Mouse (Mus musculus) CH12.LX (cell line): ENCODE results near the gene Cit. TPM values are rescaled to one million over a fixed set of nuclear protein-coding genes. Genes with fewer than 3 reads are reported as not detected.
A peak's percentile ranks its signal among the peaks of the same experiment; 100 is the strongest.

Source experiments
- DNase-seq: peaks from one replicate; pipeline ENCODE4 v3.0.0-alpha.2; 2013; ENCODE audit errors: extremely low read depth
- H3K27ac ChIP-seq: 2 replicates; pipeline ENCODE4 v1.5.1; 2012; ENCODE audit warnings: low read depth, mild to moderate bottlenecking, control low read depth, moderate library complexity; ENCODE audit not compliant: insufficient read depth
- H3K27me3 ChIP-seq: replicated peaks from 2 replicates; pipeline ENCODE3; 2012; ENCODE audit warnings: inconsistent platforms
- H3K36me3 ChIP-seq, 2 experiments: replicated peaks in 1 of 2; 2 replicates each; pipeline versions ENCODE3 to v1.6.1; 2012; ENCODE audit warnings: inconsistent platforms in 1 of 2, low read length in 1 of 2, mild to moderate bottlenecking in 1 of 2, mixed read lengths in 1 of 2, moderate library complexity in 1 of 2; ENCODE audit not compliant: control insufficient read depth in 1 of 2, insufficient read depth in 1 of 2
- H3K4me1 ChIP-seq, 2 experiments: 2 replicates each; pipeline ENCODE4 v1.6.1; 2012; ENCODE audit warnings: inconsistent platforms in 1 of 2, moderate library complexity in 1 of 2; ENCODE audit not compliant: insufficient read depth in 2 of 2, control insufficient read depth in 1 of 2
- H3K4me2 ChIP-seq: 2 replicates; pipeline ENCODE4 v1.6.1; 2012; ENCODE audit warnings: low read depth, mild to moderate bottlenecking, control low read depth; ENCODE audit not compliant: poor library complexity, insufficient read depth, severe bottlenecking
- H3K4me3 ChIP-seq, 3 experiments: fragments of 150-350 bp in 1 of 3; sonication (generic) in 1 of 3; replicated peaks in 1 of 3; 2 replicates each; pipeline versions ENCODE3 to v1.5.1; 2011 to 2012; ENCODE audit warnings: low read depth in 2 of 3, low read length in 2 of 3, mild to moderate bottlenecking in 2 of 3, moderate library complexity in 2 of 3, control low read depth in 1 of 3, improper control_type of control experiment in 1 of 3, inconsistent platforms in 1 of 3, mixed read lengths in 1 of 3; ENCODE audit not compliant: poor library complexity in 1 of 3
- H3K79me2 ChIP-seq: replicated peaks from 2 replicates; pipeline ENCODE4 v1.6.1; 2012; ENCODE audit warnings: mild to moderate bottlenecking, moderate library complexity; ENCODE audit not compliant: control insufficient read depth, poor library complexity, insufficient read depth, severe bottlenecking; ENCODE audit errors: extremely low read depth
- H3K9ac ChIP-seq: 2 replicates; pipeline ENCODE4 v1.6.1; 2012; ENCODE audit warnings: low read depth, mild to moderate bottlenecking, control low read depth, moderate library complexity; ENCODE audit not compliant: insufficient read depth
- H3K9me3 ChIP-seq: replicated peaks from 2 replicates; pipeline ENCODE3; 2012; ENCODE audit warnings: low read length, inconsistent platforms, mixed read lengths
- CHD1 ChIP-seq: IDR thresholded peaks from 2 replicates; pipeline ENCODE4 v1.6.1; 2012; ENCODE audit warnings: low read depth, low read length, improper control_type of control experiment, inconsistent platforms
- EP300 ChIP-seq: IDR thresholded peaks from 2 replicates; pipeline ENCODE4 v1.6.1; 2011; ENCODE audit warnings: low read length, improper control_type of control experiment
- GABPA ChIP-seq: IDR thresholded peaks from 2 replicates; pipeline ENCODE4 v1.6.1; 2012; ENCODE audit warnings: low read depth, low read length, improper control_type of control experiment, inconsistent platforms; ENCODE audit not compliant: insufficient replicate concordance
- IRF4 ChIP-seq: IDR thresholded peaks from 2 replicates; pipeline ENCODE4 v1.6.1; 2014; ENCODE audit warnings: low read depth, mild to moderate bottlenecking, inconsistent platforms, low read length, improper control_type of control experiment
- JUND ChIP-seq: conservative IDR thresholded peaks from 2 replicates; pipeline ENCODE4 v1.6.1; 2011; ENCODE audit warnings: low read depth, low read length, improper control_type of control experiment
- MAFK ChIP-seq: IDR thresholded peaks from 2 replicates; pipeline ENCODE4 v1.6.1; 2011; ENCODE audit warnings: low read length, improper control_type of control experiment; ENCODE audit not compliant: insufficient replicate concordance
- MAX ChIP-seq: IDR thresholded peaks from 2 replicates; pipeline ENCODE4 v1.6.1; 2011; ENCODE audit warnings: low read length, improper control_type of control experiment
- MYC ChIP-seq: IDR thresholded peaks from 2 replicates; pipeline ENCODE4 v1.6.1; 2011; ENCODE audit warnings: low read depth, mild to moderate bottlenecking, improper control_type of control experiment, low read length
- PAX5 ChIP-seq: IDR thresholded peaks from 2 replicates; pipeline ENCODE4 v1.6.1; 2012; ENCODE audit warnings: low read length, inconsistent platforms, mixed read lengths
- SIN3A ChIP-seq: IDR thresholded peaks from 2 replicates; pipeline ENCODE4 v1.6.1; 2012; ENCODE audit warnings: low read length, improper control_type of control experiment, inconsistent platforms
- TBP ChIP-seq: conservative IDR thresholded peaks from 2 replicates; pipeline ENCODE4 v1.6.1; 2011; ENCODE audit warnings: low read depth, low read length, improper control_type of control experiment
- ZMIZ1 ChIP-seq: IDR thresholded peaks from 2 replicates; pipeline ENCODE4 v1.6.1; 2012; ENCODE audit warnings: low read depth, mild to moderate bottlenecking, inconsistent platforms, low read length, improper control_type of control experiment
- ZNF384 ChIP-seq: IDR thresholded peaks from 2 replicates; pipeline ENCODE4 v1.6.1; 2012; ENCODE audit warnings: low read depth, low read length, improper control_type of control experiment, inconsistent platforms
- dilution Hi-C: fragments of 300-500 bp; cut with MboI; formaldehyde crosslinking; loops from 2 replicates; pipeline ENCODE4 v1.14.3; 2020; ENCODE audit warnings: low sequenced_read_pairs; ENCODE audit not compliant: extremely low pct_unique_long_range_greater_than_20kb, extremely low pct_ligation_motif_present
- in situ Hi-C: fragments of 300-500 bp; cut with MboI; formaldehyde crosslinking; loops from 3 replicates; pipeline ENCODE4 v1.14.3; 2019; ENCODE audit warnings: low sequenced_read_pairs, low pct_ligation_motif_present, low pct_unique_long_range_greater_than_20kb, mixed read lengths
- polyA plus RNA-seq: library from polyadenylated mRNA; unstranded; fragments of >175 nt; gene quantifications from 2 replicates; pipeline ENCODE4 v1.2.1, GENCODE M21; 2012; ENCODE audit warnings: low read depth; ENCODE audit not compliant: insufficient read length
- total RNA-seq, 2 experiments: library from RNA; depleted of rRNA; stranded (reverse); fragments of 300-350 nt in 1 of 2; fragments of >200 nt in 1 of 2; gene quantifications; 2 replicates each; pipeline ENCODE4 v1.2.3; 2012 to 2014

Cit gene
- total and polyA plus RNA-seq, 3 experiments = 7.0 to 24.9 (median 16.2) TPM

DNA sequence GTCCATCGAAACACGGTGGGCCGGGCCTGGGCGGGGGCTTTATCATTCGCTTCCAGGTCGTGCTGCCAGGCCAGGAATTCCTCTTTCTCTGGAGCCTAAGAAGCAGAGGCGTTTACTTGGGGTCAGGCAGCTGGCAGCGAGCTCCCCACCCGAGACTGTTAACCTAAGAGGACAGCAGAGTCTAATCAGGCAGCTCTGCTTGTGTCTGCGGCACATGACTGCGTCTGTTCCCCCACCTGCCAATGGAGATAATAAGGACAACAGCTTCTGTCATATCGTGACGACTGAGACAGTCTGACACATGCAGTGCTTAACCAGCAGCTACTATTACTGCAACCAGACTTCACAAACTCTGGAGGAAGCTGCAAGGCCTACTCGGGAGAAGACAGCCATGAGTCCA, 176.5 kb downstream of the Cit start:
- H3K4me2 ChIP-seq = no peak overlapping the region
- no peaks in the 10 kb centered on the region for H3K9me3 ChIP-seq
- no peak for DNase-seq
- peaks cover 49 to 59% of the 10 kb centered on the region in 2 experiments for H3K36me3 ChIP-seq
- H3K27me3 ChIP-seq = no peaks in the 10 kb centered on the region
- in situ Hi-C loops = no loop called here
- TF ChIP-seq ZMIZ1 (no peak), MAX (no peak), GABPA (no peak), IRF4 (no peak), ZNF384 (no peak), TBP (no peak), MAFK (no peak)
- TF ChIP-seq, all 38 proteins: peak for 0
- Histone ChIP-seq H3K79me2 (peaks cover 27% of the 10 kb centered on the region), H3K9ac (no peak overlapping the region), H3K4me1 (peaks cover 0 to 20% of the 10 kb centered on the region in 2 experiments; a peak in 2 of 4 replicates), H3K27ac (no peak overlapping the region), H3K4me3 (no peak overlapping the region)
- dilution Hi-C loops = no loop called here

DNA sequence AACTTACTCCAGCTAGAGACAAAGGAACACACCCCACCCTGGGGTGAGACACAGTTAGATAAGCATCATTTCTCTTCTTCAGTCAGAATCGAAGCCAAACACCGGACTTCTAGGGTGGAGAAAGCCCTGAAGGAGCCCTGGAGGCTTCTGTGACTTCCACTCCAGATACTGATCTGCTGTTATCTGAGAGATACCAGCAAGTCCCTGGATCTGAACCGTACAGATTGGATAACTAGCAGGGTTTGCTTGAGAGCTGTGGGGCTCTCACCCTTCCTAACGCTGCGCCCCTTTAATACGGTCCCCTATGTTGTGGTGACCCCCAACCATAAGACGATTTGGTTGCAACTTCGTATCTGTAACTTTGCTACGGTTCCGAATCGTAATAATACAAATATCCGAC, 177.1 kb downstream of the Cit start:
- Histone ChIP-seq H3K79me2 (peaks cover 27% of the 10 kb centered on the region), H3K9me3 (no peaks in the 10 kb centered on the region), H3K36me3 (peaks cover 43 to 54% of the 10 kb centered on the region in 2 experiments), H3K4me2 (no peak overlapping the region), H3K27ac (no peak overlapping the region), H3K9ac (no peak overlapping the region), H3K27me3 (no peaks in the 10 kb centered on the region), H3K4me1 (peaks cover 0 to 20% of the 10 kb centered on the region in 2 experiments; a peak in 2 of 4 replicates), H3K4me3 (no peak overlapping the region)
- in situ Hi-C loops = no loop called here
- TF ChIP-seq SIN3A (no peak), GABPA (no peak), PAX5 (no peak), CHD1 (no peak), MYC (no peak), EP300 (no peak)
- DNase-seq = no peak
- dilution Hi-C loops = no loop called here

DNA sequence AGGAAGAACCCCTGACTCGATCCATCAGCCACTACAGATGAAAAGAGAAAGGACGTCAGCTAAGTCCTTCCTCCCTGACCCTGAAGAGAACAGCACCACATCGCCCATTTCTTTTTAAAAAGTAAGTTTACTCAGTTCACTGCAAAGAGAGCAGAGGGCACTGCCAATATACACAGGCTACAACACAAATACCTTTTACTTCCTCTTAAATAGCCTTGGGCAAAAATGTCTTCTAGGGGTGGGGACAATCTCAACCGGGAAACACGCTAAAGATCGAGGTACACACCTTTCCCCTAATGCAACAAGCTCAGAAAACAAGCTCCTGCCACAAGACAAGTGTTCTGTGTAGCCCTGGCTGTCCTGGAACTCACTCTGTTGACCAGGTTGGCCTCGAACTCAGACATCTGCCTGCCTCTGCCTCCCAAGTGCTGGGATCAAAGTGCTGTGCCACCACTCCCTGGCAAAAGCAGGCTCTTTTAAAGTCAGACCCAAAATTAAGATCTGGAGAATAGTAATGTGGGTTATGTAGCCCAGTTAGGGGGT, 177.7 kb downstream of the Cit start:
- H3K9ac ChIP-seq = peak overlapping the region; percentile 90
- dilution Hi-C loops (no loop called here), in situ Hi-C loops (no loop called here)
- DNase-seq = no peak
- no peak for TF ChIP-seq JUND
- TF ChIP-seq, all 38 proteins: peak for 0
- Histone ChIP-seq H3K27me3 (no peaks in the 10 kb centered on the region), H3K27ac (no peak overlapping the region), H3K4me1 (peaks cover 0 to 20% of the 10 kb centered on the region in 2 experiments; a peak in 2 of 4 replicates), H3K9me3 (no peaks in the 10 kb centered on the region), H3K36me3 (peaks cover 37 to 48% of the 10 kb centered on the region in 2 experiments), H3K79me2 (peaks cover 27% of the 10 kb centered on the region), H3K4me3 (peak overlapping the region in 2 of 3 experiments; percentile 80 to 93), H3K4me2 (peak overlapping the region; percentile 89)
